Mouse (Mus musculus): ENCODE results near the gene Hs6st2. TPM values are rescaled to one million over a fixed set of nuclear protein-coding genes. Genes with fewer than 3 reads are reported as not detected.

Hs6st2 gene
- polyA plus RNA-seq (2016; fragmentation: Nextera tagmentation; extraction: Ambion mirVana), result 28.5 and 32.0 TPM in 2 replicates

DNA sequence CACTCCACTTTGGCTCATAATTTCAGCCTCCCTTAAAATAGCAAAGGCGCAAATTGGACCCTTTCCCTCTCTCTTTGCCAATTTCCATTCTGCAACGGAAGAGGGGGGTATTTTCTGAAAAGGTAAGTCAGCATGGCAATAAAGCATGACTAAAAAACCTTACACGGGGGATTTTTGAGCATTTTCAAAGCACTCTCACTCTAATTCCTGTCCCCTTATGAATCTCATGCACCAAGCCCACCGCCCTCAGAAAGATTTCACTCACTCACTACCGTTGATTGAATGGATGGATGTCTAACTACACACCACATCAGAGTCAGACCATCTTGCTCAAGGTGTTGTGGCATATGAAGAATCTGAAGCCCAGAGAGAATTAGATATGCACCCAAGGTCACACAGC is at the start of gene Hs6st2:
TSS of gene Hs6st2 (minus strand) at position 101 of the 400 bp plus-strand sequence.
- no peaks in the 10 kb centered on the region for H3K36me3 ChIP-seq
- peak within 1 kb of the TSS; percentile 52 for H3K4me3 ChIP-seq (replicated peaks)
- H3K4me1 ChIP-seq (replicated peaks), result no peaks in the 10 kb centered on the region
- peaks cover 54% of the 10 kb centered on the region for H3K27me3 ChIP-seq
- H3K9me3 ChIP-seq, result no peaks in the 10 kb centered on the region
- peak within 1 kb of the TSS; percentile 70 for H3K27ac ChIP-seq
- peak within 1 kb of the TSS; percentile 65 for H3K4me2 ChIP-seq
- no peak for ATAC-seq (ENCODE audit: insufficient number of reproducible peaks, insufficient read depth, low FRiP score, low TSS enrichment, low read depth)
- H3K9ac ChIP-seq (replicated peaks), result peak within 1 kb of the TSS; percentile 66
- WGBS, result 29% methylated on average over 5 of the region's 5 CpGs

DNA sequence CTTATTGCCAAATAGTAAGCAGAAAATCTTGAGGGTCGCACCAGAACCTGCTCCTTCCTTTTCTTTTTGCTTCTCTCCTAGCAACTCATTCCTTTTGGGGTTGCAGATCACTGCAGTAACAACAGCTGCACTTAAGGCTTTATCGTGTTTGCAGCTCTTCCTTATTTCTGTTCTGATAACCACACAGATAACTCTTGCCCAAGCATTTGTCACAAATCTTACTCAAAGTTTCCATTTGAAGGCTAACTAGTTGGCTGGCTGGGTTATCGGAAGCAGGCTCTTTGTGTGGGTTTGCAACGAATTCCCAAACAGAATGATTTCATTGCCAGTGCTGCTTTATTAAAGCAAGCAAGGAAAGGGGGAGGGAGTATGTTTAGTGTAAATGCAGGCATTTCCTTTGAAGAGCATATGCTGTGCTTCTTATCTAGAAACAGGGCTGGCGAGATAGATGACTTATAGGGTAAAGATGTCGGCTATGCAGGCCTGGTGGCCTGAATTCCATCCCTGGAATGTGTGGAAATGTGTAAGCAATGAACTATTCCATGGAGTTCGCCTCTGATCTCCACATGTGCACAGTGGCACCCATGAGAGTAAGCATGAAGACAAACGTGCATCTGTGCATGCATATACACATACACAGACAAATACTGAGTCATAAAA is 32.6 kb upstream of the Hs6st2 start:
- WGBS, result 61% methylated on average over 8 of the region's 8 CpGs
- Histone ChIP-seq H3K4me1 (replicated peaks) (no peaks in the 10 kb centered on the region), H3K4me3 (replicated peaks) (no peak overlapping the region), H3K9me3 (no peaks in the 10 kb centered on the region), H3K27me3 (no peaks in the 10 kb centered on the region), H3K36me3 (no peaks in the 10 kb centered on the region), H3K27ac (no peak overlapping the region), H3K4me2 (no peak overlapping the region), H3K9ac (replicated peaks) (no peak overlapping the region)
- ATAC-seq (ENCODE audit: insufficient number of reproducible peaks, insufficient read depth, low FRiP score, low TSS enrichment, low read depth), result no peak

DNA sequence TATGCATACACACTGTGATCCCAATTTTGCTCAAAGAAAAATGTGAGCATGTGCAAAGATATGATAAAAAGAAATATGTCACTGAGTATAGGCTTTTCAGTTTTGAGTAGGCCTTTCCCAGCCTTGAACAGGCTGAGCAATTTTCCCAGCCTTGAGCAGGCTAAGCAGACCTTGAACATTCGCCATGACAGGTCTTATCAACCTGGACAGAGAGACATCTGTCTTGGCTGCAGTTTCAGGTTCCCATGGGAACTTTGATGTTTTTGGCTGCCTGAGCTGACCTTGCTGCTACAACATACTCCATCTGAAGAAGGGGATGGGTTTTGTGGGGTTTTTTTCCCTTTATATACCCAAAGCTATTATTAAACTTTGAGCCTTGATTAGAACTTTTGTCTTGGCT is 31.3 kb upstream of the Hs6st2 start:
- no peak overlapping the region for H3K9ac ChIP-seq (replicated peaks)
- H3K36me3 ChIP-seq, result no peaks in the 10 kb centered on the region
- H3K27ac ChIP-seq, result no peak overlapping the region
- 58% methylated on average over 1 of the region's 1 CpGs for WGBS
- ATAC-seq (ENCODE audit: insufficient number of reproducible peaks, insufficient read depth, low FRiP score, low TSS enrichment, low read depth), result no peak
- H3K4me3 ChIP-seq (replicated peaks), result no peak overlapping the region
- no peaks in the 10 kb centered on the region for H3K4me1 ChIP-seq (replicated peaks)
- H3K27me3 ChIP-seq, result 0 out of 2 replicates have a peak, but pooled peaks cover 3% of the 10 kb centered on the region
- H3K9me3 ChIP-seq, result no peaks in the 10 kb centered on the region
- no peak overlapping the region for H3K4me2 ChIP-seq

DNA sequence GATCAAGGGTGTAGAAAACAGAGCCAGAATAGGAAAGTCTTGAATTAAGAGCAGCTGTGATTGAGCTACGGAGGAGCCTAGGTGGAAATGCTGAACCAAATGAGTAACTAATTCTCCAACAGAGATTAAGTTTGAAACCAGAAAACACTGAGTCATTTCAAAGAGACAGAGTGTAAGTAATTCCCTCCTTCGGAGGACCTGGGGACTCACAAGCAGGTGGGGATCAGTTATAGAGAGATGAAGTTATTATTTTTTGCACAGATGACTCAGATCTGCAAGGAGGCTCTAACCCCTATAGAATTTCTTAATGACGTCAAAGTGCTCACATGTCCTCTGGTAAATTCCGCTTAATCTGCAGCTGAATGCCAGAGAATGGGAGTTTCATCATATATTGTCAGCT is 21.2 kb upstream of the Hs6st2 start:
- no peak for ATAC-seq (ENCODE audit: insufficient number of reproducible peaks, insufficient read depth, low FRiP score, low TSS enrichment, low read depth)
- Histone ChIP-seq H3K27ac (no peak overlapping the region), H3K9ac (replicated peaks) (no peak overlapping the region), H3K4me1 (replicated peaks) (no peaks in the 10 kb centered on the region), H3K4me2 (no peak overlapping the region), H3K9me3 (no peaks in the 10 kb centered on the region), H3K36me3 (no peaks in the 10 kb centered on the region), H3K4me3 (replicated peaks) (no peak overlapping the region), H3K27me3 (peaks cover 5% of the 10 kb centered on the region; the same call in 1 of the 2 replicates)
- 41% methylated on average over 4 of the region's 4 CpGs for WGBS

- Histone ChIP-seq H3K9ac (replicated peaks) (no peak overlapping the region), H3K27ac (no peak overlapping the region), H3K4me3 (replicated peaks) (no peak overlapping the region), H3K27me3 (peaks cover 5% of the 10 kb centered on the region; the same call in 1 of the 2 replicates), H3K9me3 (no peaks in the 10 kb centered on the region), H3K4me2 (no peak overlapping the region), H3K36me3 (no peaks in the 10 kb centered on the region), H3K4me1 (replicated peaks) (no peaks in the 10 kb centered on the region)
- no peak for ATAC-seq (ENCODE audit: insufficient number of reproducible peaks, insufficient read depth, low FRiP score, low TSS enrichment, low read depth)
- WGBS, result 65% methylated on average over 4 of the region's 4 CpGs
These were observed 17.4 kb upstream of the Hs6st2 start for GRCm38 (mm10) chrX:51699079-51699478.

DNA sequence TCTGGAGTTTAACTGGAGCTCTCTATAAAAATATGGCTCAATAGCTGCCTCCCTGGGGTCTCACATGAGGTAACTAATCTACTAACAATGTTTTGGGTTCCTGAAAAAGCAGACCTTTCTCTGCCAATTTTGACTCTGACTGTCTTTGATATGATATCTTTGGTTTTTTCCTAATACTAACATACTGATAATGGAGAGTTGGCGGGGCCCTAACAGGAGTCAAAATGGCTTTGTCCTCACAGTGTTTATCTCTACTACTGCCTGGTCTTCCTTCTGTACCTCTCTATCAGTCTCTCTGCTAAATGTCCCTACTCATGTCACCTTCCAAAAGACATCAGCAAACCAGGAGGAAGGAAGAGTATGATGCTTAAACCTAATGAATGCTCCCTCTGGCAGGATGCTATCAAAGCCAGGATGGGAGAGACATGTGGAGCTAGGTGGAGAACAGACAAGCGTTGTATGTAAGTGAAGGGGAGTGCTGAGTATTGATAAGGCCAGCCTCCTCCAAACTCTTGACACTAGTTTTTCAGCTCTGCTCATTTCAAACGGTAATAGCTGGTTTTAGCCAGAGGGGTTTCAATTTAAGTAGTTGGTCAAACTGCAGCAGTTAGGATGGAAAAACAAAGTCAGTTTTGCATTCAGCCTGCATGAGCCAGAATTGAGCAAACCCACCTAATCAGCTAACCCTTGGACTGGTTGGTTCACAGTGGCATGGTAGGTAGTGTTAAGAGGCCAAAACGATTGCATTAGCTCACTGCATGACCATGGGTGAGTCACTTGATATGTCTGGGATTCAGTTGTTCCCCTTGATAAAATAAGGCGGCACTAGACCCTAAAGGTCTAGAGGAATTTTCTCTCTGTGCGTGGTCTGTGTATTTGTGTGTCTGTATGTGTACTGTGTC is 4.6 kb upstream of the Hs6st2 start:
- Histone ChIP-seq H3K27ac (no peak overlapping the region), H3K27me3 (peaks cover 26% of the 10 kb centered on the region)

GRCm38 (mm10) chrX:51684336-51685056 is 2.8 kb upstream of the Hs6st2 start:
- Histone ChIP-seq H3K4me3 (replicated peaks) (no peak overlapping the region), H3K27me3 (peaks cover 43% of the 10 kb centered on the region), H3K4me1 (replicated peaks) (no peaks in the 10 kb centered on the region), H3K4me2 (no peak overlapping the region), H3K27ac (no peak overlapping the region), H3K36me3 (no peaks in the 10 kb centered on the region), H3K9ac (replicated peaks) (no peak overlapping the region), H3K9me3 (no peaks in the 10 kb centered on the region)
- 60% methylated on average over 3 of the region's 3 CpGs for WGBS
- no peak for ATAC-seq (ENCODE audit: insufficient number of reproducible peaks, insufficient read depth, low FRiP score, low TSS enrichment, low read depth)

More for the DNA sequence above, 4.6 kb upstream of the Hs6st2 start:
- Histone ChIP-seq H3K4me3 (replicated peaks) (no peak overlapping the region), H3K9ac (replicated peaks) (no peak overlapping the region), H3K4me1 (replicated peaks) (no peaks in the 10 kb centered on the region), H3K36me3 (no peaks in the 10 kb centered on the region), H3K9me3 (no peaks in the 10 kb centered on the region), H3K4me2 (no peak overlapping the region)
- ATAC-seq (ENCODE audit: insufficient number of reproducible peaks, insufficient read depth, low FRiP score, low TSS enrichment, low read depth), result no peak
- 81% methylated on average over 6 of the region's 6 CpGs for WGBS

GRCm38 (mm10) chrX:51681170-51681667 is 437 bp downstream of the Hs6st2 start:
- ATAC-seq (ENCODE audit: insufficient number of reproducible peaks, insufficient read depth, low FRiP score, low TSS enrichment, low read depth), result peak; percentile 77; the same call in 1 of the 2 replicates
- no peaks in the 10 kb centered on the region for H3K36me3 ChIP-seq
- peak overlapping the region; percentile 66 for H3K9ac ChIP-seq (replicated peaks)
- H3K4me2 ChIP-seq, result peak overlapping the region; percentile 65
- no peaks in the 10 kb centered on the region for H3K4me1 ChIP-seq (replicated peaks)
- peaks cover 54% of the 10 kb centered on the region for H3K27me3 ChIP-seq
- H3K4me3 ChIP-seq (replicated peaks), result peak overlapping the region; percentile 52
- H3K9me3 ChIP-seq, result no peaks in the 10 kb centered on the region
- WGBS, result 14% methylated on average over 43 of the region's 43 CpGs
- peak overlapping the region; percentile 70 for H3K27ac ChIP-seq

GRCm38 (mm10) chrX:51680428-51681169 is 1.1 kb downstream of the Hs6st2 start:
- H3K27me3 ChIP-seq, result peaks cover 54% of the 10 kb centered on the region
- WGBS, result 14% methylated on average over 67 of the region's 70 CpGs

DNA sequence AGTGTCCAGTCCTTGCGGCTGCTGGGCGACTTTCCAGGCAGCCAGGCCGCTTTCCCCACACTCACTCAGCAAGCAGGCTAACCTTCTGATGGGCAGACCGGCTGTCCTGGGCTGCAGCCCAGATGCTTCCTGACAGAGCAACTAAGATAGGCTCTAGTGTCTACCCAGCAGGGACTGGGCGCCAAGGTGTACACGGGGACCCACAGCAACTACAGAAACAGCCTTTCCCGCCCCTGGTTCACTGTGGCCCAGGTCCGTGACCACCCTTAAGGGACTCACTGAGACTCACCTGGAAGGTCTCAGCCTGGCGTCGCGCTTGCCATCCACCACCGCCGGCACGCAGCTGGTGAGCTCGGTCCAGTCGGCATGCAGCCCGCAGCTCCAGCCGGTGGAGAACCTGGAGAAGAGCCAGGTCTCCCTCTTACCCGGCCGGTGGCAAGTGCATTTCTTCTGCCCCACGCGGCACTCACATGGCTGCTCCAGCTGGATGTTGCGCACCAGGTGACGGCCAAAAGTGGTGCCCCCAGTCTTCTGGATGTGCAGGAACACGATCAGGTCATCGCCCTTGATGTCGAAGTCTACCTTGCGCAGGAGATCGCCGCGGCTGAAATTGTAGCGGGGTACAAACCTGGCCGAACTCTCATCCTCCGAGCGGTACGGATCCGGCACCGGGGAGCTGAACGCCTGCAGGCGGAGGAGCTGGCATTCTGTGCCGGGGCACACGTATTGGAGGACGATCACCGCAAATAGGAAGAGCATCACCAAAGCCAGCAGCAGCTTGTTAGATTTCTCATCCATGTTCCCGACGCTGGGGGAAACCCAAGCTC is 1.8 kb downstream of the Hs6st2 start:
- peak overlapping the region; percentile 65 for H3K4me2 ChIP-seq
- no peaks in the 10 kb centered on the region for H3K36me3 ChIP-seq
- peak overlapping the region; percentile 52 for H3K4me3 ChIP-seq (replicated peaks)
- H3K4me1 ChIP-seq (replicated peaks), result no peaks in the 10 kb centered on the region
- no peak overlapping the region for H3K27ac ChIP-seq
- ATAC-seq (ENCODE audit: insufficient number of reproducible peaks, insufficient read depth, low FRiP score, low TSS enrichment, low read depth), result peak; percentile 8; the same call in 1 of the 2 replicates
- WGBS, result 19% methylated on average over 46 of the region's 46 CpGs
- H3K9ac ChIP-seq (replicated peaks), result peak overlapping the region; percentile 66
- H3K27me3 ChIP-seq, result peaks cover 54% of the 10 kb centered on the region
- H3K9me3 ChIP-seq, result no peaks in the 10 kb centered on the region

More at GRCm38 (mm10) chrX:51680428-51681169, 1.1 kb downstream of the Hs6st2 start:
- Histone ChIP-seq H3K4me2 (peak overlapping the region; percentile 65), H3K27ac (peak overlapping the region; percentile 70), H3K36me3 (no peaks in the 10 kb centered on the region), H3K9me3 (no peaks in the 10 kb centered on the region), H3K4me1 (replicated peaks) (no peaks in the 10 kb centered on the region), H3K9ac (replicated peaks) (peak overlapping the region; percentile 66), H3K4me3 (replicated peaks) (peak overlapping the region; percentile 52)
- ATAC-seq (ENCODE audit: insufficient number of reproducible peaks, insufficient read depth, low FRiP score, low TSS enrichment, low read depth), result peak; percentile 45; the same call in 1 of the 2 replicates

All from limb, embryonic 12.5 days (tissue).